Mouse (Mus musculus): ENCODE data around the gene Arntl. TPM values are rescaled to one million over a fixed set of nuclear protein-coding genes. Genes with fewer than 3 reads are reported as not detected.
A peak's percentile ranks its signal among the peaks of the same experiment; 100 is the strongest.

The Arntl gene
- polyA plus RNA-seq, 1 experiment from 2014 or later = 6.7 TPM

DNA sequence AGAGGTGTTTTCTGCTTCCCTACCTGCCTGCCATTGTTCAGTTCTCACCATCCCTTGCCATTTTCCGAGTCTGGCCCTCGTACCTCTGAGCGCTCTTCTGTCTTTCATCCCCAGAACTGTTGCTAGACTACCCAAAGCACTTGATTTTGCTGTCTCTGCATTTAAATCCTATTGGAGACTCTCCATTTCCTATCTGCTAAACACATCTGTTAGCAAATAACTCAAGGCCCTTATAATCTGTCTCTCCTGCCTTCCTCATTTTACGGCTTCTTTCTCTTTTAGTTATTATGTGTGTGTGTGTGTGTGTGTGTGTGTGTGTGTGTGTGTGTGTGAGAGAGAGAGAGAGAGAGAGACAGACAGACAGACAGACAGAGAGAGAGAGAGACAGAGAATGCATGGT is 90.5 kb downstream of the Arntl start:
- Histone ChIP-seq H3K27ac (replicated peaks) (no peak overlapping the region), H3K9ac (no peak overlapping the region), H3K4me3 (replicated peaks) (no peak overlapping the region), H3K36me3 (replicated peaks) (peaks cover 20% of the 10 kb centered on the region), H3K4me1 (replicated peaks) (peaks cover 35% of the 10 kb centered on the region), H3K9me3 (replicated peaks) (no peaks in the 10 kb centered on the region), H3K4me2 (no peak overlapping the region; the same call in 1 of the 2 replicates), H3K27me3 (no peaks in the 10 kb centered on the region)
- 63% methylated on average over 4 of the region's 4 CpGs for WGBS (ENCODE audit: insufficient replicate concordance)
- ATAC-seq (ENCODE audit: insufficient read depth) = no peak

DNA sequence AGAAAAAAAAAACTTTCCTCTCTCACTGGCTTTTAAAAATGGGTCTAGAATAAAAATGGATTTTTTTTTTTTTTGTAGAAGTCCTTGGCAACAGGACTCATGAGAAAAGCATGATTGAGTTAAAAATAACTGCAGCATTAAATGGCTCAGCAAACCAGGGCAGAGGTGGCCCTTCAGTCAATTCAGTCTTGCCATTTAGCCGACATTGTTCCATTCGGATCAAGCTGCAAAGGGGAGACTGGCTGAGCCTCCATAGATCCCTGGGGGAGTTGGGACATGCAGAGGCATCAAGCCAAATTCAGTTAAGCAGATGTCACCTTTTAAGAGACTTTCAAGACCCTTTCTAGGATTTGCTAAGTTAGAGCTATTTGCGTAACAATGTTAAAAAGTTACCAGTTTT is 102.9 kb downstream of the Arntl start:
- H3K27me3 ChIP-seq = no peaks in the 10 kb centered on the region
- peaks cover 20% of the 10 kb centered on the region for H3K36me3 ChIP-seq (replicated peaks)
- H3K27ac ChIP-seq (replicated peaks) = no peak overlapping the region
- H3K4me3 ChIP-seq (replicated peaks) = no peak overlapping the region
- 72% methylated on average over 3 of the region's 3 CpGs for WGBS (ENCODE audit: insufficient replicate concordance)
- no peak for ATAC-seq (ENCODE audit: insufficient read depth)
- no peaks in the 10 kb centered on the region for H3K9me3 ChIP-seq (replicated peaks)
- 0 out of 2 replicates have a peak, but pooled peaks cover 2% of the 10 kb centered on the region for H3K4me1 ChIP-seq (replicated peaks)
- no peak overlapping the region for H3K9ac ChIP-seq
- H3K4me2 ChIP-seq = no peak overlapping the region

DNA sequence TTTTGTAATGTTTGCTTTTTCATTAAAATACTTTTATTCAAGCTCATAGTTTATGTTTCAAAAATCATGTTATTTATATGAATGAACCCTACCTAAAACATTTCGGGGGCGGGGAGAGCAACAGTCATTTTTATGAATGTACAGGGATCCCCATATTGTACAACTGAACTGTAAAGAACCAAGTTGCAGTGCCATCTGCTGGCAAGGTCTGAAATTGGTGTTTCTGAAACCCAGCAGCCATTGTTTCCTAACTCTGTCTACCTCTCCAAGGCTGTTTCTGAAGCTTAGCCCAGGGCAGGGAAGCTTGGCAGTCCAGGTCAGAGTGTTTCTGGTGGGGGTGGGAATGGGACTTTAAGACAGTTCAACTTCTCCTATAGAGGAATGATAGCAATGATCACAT is 104.5 kb downstream of the Arntl start:
- Histone ChIP-seq H3K4me2 (no peak overlapping the region), H3K9ac (no peak overlapping the region), H3K27ac (replicated peaks) (no peak overlapping the region), H3K4me1 (replicated peaks) (0 out of 2 replicates have a peak, but pooled peaks cover 2% of the 10 kb centered on the region), H3K27me3 (no peaks in the 10 kb centered on the region), H3K9me3 (replicated peaks) (no peaks in the 10 kb centered on the region), H3K36me3 (replicated peaks) (peaks cover 7% of the 10 kb centered on the region; the same call in 1 of the 2 replicates), H3K4me3 (replicated peaks) (no peak overlapping the region)
- no peak for ATAC-seq (ENCODE audit: insufficient read depth)
- WGBS (ENCODE audit: insufficient replicate concordance) = 25% methylated on average over 2 of the region's 2 CpGs

DNA sequence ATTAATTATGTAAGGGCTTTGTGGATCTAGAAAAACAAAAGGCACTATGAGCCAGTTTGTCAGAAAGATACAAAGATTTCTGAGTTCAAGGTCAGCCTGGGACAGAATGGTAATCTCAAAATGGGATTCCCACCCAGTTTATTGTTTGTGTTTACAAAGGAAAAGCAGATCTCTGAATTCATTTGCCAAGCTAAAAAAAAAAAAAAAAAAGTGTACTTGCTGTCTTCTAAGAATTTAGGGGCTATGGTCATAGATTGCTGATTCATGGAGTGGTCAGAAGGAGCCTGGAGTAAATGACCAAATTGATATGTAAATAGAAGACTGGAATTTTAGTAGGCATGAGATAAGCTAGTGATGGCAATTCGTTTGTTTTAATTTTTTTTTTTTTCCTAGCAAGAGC is 112.9 kb downstream of the Arntl start:
- Histone ChIP-seq H3K4me3 (replicated peaks) (no peak overlapping the region), H3K27me3 (no peaks in the 10 kb centered on the region), H3K4me2 (no peak overlapping the region), H3K4me1 (replicated peaks) (no peaks in the 10 kb centered on the region), H3K36me3 (replicated peaks) (0 out of 2 replicates have a peak, but pooled peaks cover 3% of the 10 kb centered on the region), H3K27ac (replicated peaks) (no peak overlapping the region), H3K9me3 (replicated peaks) (no peaks in the 10 kb centered on the region), H3K9ac (no peak overlapping the region)
- 30% methylated on average over 1 of the region's 1 CpGs for WGBS (ENCODE audit: insufficient replicate concordance)
- ATAC-seq (ENCODE audit: insufficient read depth) = no peak

DNA sequence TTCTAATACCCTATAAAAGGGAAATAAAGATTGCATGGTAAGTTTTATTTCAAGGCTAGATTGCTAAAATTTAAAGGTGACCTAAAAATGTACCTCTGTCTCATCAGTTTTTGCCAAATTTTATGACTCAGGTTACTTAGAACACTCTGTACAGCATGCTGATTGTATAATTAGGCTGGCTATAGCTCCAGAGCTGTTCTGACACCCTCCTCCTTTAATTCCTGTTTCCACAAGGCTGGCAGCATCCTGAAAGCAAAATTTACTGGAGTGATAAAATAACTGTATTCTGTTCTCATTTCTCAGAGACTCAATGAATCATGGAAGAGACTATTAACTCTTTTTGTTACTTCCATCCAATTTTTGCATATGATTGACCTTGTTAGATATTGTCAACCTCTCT is 126.8 kb downstream of the Arntl start:
- no peak overlapping the region for H3K27ac ChIP-seq (replicated peaks)
- no peaks in the 10 kb centered on the region for H3K36me3 ChIP-seq (replicated peaks)
- H3K4me3 ChIP-seq (replicated peaks) = no peak overlapping the region
- H3K9me3 ChIP-seq (replicated peaks) = no peaks in the 10 kb centered on the region
- ATAC-seq (ENCODE audit: insufficient read depth) = no peak
- no peak overlapping the region for H3K9ac ChIP-seq
- H3K4me2 ChIP-seq = no peak overlapping the region
- H3K4me1 ChIP-seq (replicated peaks) = no peaks in the 10 kb centered on the region
- H3K27me3 ChIP-seq = no peaks in the 10 kb centered on the region

DNA sequence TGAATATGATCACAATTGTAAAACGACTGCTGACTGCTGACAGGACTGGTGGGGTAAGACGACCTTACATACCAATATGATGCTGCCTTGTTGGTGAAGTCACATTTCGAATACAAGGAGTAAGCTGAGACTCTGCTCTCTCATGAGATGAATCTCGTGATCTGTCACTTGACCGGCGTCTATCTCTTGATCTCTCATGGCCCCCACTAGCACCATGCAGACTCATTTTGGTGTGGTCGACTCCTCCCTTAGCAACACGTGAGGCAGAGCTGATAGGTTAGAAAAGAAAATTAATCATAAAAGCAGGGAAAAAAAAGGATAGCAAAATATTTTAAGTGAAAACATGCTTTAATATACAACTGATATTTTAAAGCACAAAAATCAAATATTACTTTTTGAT is 128.0 kb downstream of the Arntl start:
- 57% methylated on average over 8 of the region's 8 CpGs for WGBS (ENCODE audit: insufficient replicate concordance)

DNA sequence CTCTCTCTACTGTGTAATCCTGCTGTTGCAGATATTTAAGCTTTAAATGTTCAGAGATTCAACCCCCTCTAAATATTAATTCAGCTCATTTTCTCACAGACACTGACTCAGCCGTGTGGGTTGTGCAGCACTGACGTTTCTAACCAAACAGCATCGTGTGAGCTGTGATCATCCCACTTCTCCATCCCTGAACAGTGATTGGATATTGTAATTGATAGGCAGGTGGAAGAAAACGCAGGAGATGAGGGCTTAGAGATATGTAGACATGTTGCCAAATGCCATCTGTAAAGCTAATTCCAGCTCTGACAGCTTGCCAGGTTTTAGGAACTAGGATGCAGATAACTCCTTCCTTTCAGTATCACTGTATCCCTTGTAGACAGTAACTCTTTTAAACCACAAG is 140.0 kb downstream of the Arntl start:
- Histone ChIP-seq H3K4me3 (replicated peaks) (no peak overlapping the region), H3K36me3 (replicated peaks) (no peaks in the 10 kb centered on the region), H3K9me3 (replicated peaks) (no peaks in the 10 kb centered on the region), H3K4me2 (no peak overlapping the region), H3K4me1 (replicated peaks) (peaks cover 3% of the 10 kb centered on the region), H3K9ac (no peak overlapping the region), H3K27ac (replicated peaks) (no peak overlapping the region), H3K27me3 (no peaks in the 10 kb centered on the region)
- ATAC-seq (ENCODE audit: insufficient read depth) = no peak
- 44% methylated on average over 4 of the region's 4 CpGs for WGBS (ENCODE audit: insufficient replicate concordance)

More for the DNA sequence above, 128.0 kb downstream of the Arntl start:
- H3K9me3 ChIP-seq (replicated peaks) = no peaks in the 10 kb centered on the region
- no peak for ATAC-seq (ENCODE audit: insufficient read depth)
- no peak overlapping the region for H3K4me3 ChIP-seq (replicated peaks)
- H3K9ac ChIP-seq = no peak overlapping the region
- no peaks in the 10 kb centered on the region for H3K36me3 ChIP-seq (replicated peaks)
- H3K27me3 ChIP-seq = no peaks in the 10 kb centered on the region
- no peak overlapping the region for H3K27ac ChIP-seq (replicated peaks)
- no peaks in the 10 kb centered on the region for H3K4me1 ChIP-seq (replicated peaks)
- no peak overlapping the region for H3K4me2 ChIP-seq

DNA sequence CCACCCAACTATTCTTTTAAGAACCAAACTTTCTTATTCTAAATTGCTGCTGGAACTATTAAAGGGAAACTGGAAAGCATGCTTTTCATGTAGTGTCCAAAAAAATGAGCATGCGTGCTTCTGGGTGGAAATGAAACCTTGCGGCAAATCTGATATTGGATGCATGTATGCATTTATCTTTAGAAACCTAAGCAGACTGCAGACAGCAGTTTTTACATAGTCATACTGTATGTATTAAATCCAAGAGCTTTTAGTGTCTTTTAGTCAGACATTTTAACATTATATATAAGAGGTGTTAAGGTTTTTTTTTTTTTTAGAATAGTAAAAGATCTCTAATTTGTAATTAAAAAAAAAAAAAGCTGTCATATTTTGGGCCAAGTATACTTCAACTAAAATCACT is 140.4 kb downstream of the Arntl start:
- Histone ChIP-seq H3K4me1 (replicated peaks) (peaks cover 3% of the 10 kb centered on the region), H3K27me3 (no peaks in the 10 kb centered on the region), H3K36me3 (replicated peaks) (no peaks in the 10 kb centered on the region), H3K4me2 (no peak overlapping the region), H3K4me3 (replicated peaks) (no peak overlapping the region), H3K9ac (no peak overlapping the region), H3K27ac (replicated peaks) (no peak overlapping the region), H3K9me3 (replicated peaks) (no peaks in the 10 kb centered on the region)
- ATAC-seq (ENCODE audit: insufficient read depth) = no peak
- 77% methylated on average over 2 of the region's 2 CpGs for WGBS (ENCODE audit: insufficient replicate concordance)

DNA sequence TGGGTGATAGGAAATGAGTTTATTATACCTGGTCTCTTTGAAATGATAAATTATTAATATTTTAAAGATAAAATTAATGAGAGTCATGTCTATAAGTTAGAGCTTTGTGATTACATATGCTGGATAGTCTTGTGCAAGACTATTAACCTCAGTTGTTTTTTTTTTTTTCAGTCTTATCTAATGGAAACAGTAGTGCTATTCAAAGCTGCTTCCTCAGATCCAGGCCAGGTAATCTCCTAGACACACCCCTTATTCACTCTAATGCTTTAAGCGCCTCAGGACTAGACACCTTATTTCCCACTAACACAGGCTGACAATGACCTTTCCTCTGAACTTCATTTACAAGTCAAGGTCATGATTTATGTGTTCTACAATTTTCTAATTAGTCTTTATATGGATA is 141.8 kb downstream of the Arntl start:
- 30% methylated on average over 1 of the region's 1 CpGs for WGBS (ENCODE audit: insufficient replicate concordance)
- ATAC-seq (ENCODE audit: insufficient read depth) = peak; percentile 47

More for the DNA sequence above, 141.8 kb downstream of the Arntl start:
- Histone ChIP-seq H3K27me3 (no peaks in the 10 kb centered on the region), H3K4me3 (replicated peaks) (no peak overlapping the region), H3K27ac (replicated peaks) (no peak overlapping the region), H3K4me1 (replicated peaks) (peaks cover 3% of the 10 kb centered on the region), H3K4me2 (no peak overlapping the region), H3K36me3 (replicated peaks) (no peaks in the 10 kb centered on the region), H3K9me3 (replicated peaks) (no peaks in the 10 kb centered on the region), H3K9ac (no peak overlapping the region)

Other genes starting within 250 kb of the Arntl start
- gene Btbd10, start 161.9 kb downstream of the Arntl start, polyA plus RNA-seq (2015; fragmentation: Nextera tagmentation; extraction: Ambion mirVana) = 7.1 and 8.1 TPM in 2 replicates
- not detected in 2 replicates for gene Pth, start 181.1 kb downstream of the Arntl start, polyA plus RNA-seq (2015; fragmentation: Nextera tagmentation; extraction: Ambion mirVana)